ENCODE assay signal across 22 mouse cellular contexts in genomic region chr9:41531596-41531995, GRCm38 (mm10).
DNase-seq lines count a peak whose midpoint lies in the region; ATAC-seq and TF ChIP-seq lines count a peak whose summit lies in the region.
"Had no signal": no experiment of that assay in that cellular context is flagged by ENCODE, and none has a peak within 500 bp of the region (broad histone marks: within the 10 kb centered on the region; RNA-seq: fewer than 3 reads in every experiment).

No protein-coding gene starts in this region.

- DNase-seq in heart, postnatal 10 days: peak; percentile 29 to 31
- DNase-seq in heart, postnatal 36 days: no peak
- DNase-seq in layer of hippocampus, adult 11-12 months (ENCODE audit: low spot score): peak; percentile 4
- no peak for DNase-seq in layer of hippocampus, adult 18-20 months (ENCODE audit: low spot score in 2 of 2)
- peak; percentile 70 for DNase-seq in Muller cell, postnatal 12 days (ENCODE audit: inconsistent ontology term)
- DNase-seq: adrenal gland, postnatal 10 days; cerebellum, adult 9-10 months; left cerebral cortex, postnatal 4 days; right cerebral cortex, postnatal 4 days; thymus, postnatal 25 days had no signal

- no peak for TF ChIP-seq CTCF in cortical plate, adult 2 months (IDR thresholded peaks at IDR 0.05; ENCODE audit: extremely low read depth, insufficient read depth, low read length)

- intact Hi-C loops in heart, postnatal 10 days (cut with DNase I): no loop called here
- intact Hi-C loops in heart, postnatal 36 days (cut with DNase I): no loop called here

- no peak for TF ChIP-seq POLR2A in cortical plate, adult 2 months (IDR thresholded peaks at IDR 0.05; ENCODE audit: extremely low read depth, insufficient read depth, low read length)

- no peak for ATAC-seq in monocyte, adult 5-6 weeks (replicated peaks; ENCODE audit: insufficient number of reproducible peaks, low FRiP score, low TSS enrichment, poor library complexity, severe bottlenecking)
- ATAC-seq: forebrain, embryonic 16.5 days; intestine, postnatal 0 days; midbrain, embryonic 16.5 days had no signal

- H3K4me3 ChIP-seq in cortical plate, adult 2 months (ENCODE audit: insufficient read depth, low read length): no peak overlapping the region
- H3K4me3 ChIP-seq: embryonic facial prominence, embryonic 10.5 days; heart, embryonic 12.5 days; kidney, embryonic 15.5 days; left cerebral cortex, adult 2 months; limb, embryonic 15.5 days; midbrain, embryonic 10.5 days had no signal

- H3K27ac ChIP-seq in cortical plate, adult 2 months (ENCODE audit: insufficient read depth, low read length): peak overlapping the region; percentile 81
- H3K27ac ChIP-seq: embryonic facial prominence, embryonic 10.5 days; left cerebral cortex, adult 2 months; limb, embryonic 15.5 days; liver, embryonic 14.5 days; midbrain, embryonic 10.5 days had no signal

- H3K4me1 ChIP-seq in cortical plate, adult 2 months (ENCODE audit: control insufficient read depth, insufficient read depth, low read length): peaks cover 1% of the 10 kb centered on the region; the same call in 1 of the 2 replicates

Comparison
In these comparisons a context has a peak if more than half of its experiments do, and no peak if none do; other contexts are left out.
1. DNase-seq: peak in heart, postnatal 10 days (2 of 2), layer of hippocampus, adult 11-12 months (single experiment) and Muller cell, postnatal 12 days (single experiment); none in heart, postnatal 36 days (0 of 2) and layer of hippocampus, adult 18-20 months (0 of 2).